Mouse (Mus musculus) kidney, postnatal 4 days (tissue): ENCODE data around the gene Ywhaq.

Experiments used
- DNase-seq, 2 experiments: peaks; one replicate each; pipeline ENCODE4 v3.0.0; 2021; ENCODE audit warnings: mixed read lengths in 2 of 2

The Ywhaq gene

GRCm38 (mm10) chr12:21417100-21418070, at the start of gene Ywhaq:
TSS of gene Ywhaq (minus strand) at chr12:21417637.
- DNase-seq: peak; percentile 98 to 99

GRCm38 (mm10) chr12:21463448-21463891, 46.0 kb upstream of the Ywhaq start:
- DNase-seq: no peak

DNA sequence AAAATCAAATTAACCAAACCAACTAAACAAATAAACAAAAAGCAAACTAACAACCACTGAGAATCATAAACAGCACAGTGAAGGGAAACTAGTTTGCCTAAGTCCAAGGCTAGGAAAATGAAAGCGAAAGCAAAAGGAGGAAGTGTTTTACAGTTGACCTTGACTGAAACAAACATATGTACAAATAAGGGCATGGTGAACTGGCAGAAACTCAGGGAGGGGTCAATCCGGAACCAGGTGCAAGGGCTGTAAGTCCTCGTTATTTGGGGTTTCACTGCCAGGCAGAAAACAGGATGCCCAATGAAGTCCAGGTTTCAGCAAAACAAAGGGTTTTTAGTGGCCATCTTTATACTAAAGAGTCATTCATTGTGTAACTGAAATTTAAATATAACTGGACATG, 45.2 kb upstream of the Ywhaq start:
- DNase-seq: no peak

DNA sequence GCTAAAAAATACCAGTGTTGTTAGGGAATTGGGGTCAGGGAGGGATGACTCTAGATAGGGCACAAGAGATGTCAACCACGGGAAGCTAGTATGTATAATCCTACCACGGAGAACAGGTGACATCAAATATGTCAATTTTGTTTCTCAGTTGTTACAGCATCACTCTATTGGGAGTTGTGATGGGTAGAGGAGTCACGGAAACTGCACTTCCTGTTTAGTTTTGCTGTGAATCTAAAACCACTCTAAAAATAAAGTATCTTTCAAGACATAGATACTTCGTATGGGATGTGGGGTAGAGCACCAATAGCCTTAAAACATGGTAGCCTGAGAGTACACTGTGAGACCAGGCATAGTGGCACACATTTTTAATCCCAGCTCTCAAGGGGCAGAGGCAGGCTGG, 42.2 kb upstream of the Ywhaq start:
- DNase-seq: no peak

DNA sequence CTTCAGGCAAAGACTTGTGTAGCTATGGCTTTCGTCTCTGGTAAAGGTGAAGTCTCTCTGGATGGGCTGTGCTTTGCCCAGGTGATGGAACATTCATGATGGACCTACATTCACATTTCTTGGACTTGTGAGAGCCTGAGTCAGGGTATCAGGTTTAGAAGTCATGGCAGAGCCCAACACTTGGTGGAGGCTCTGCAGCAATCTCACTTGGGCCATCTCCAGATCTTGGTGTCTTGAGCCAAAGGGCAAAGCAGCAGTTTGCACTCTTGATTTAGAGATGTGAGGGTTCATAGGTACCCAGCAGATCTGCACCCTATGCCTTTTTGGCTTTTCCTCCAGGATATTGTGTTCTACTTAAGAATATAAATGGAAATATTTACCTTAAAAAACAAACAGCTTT, 38.6 kb upstream of the Ywhaq start:
- DNase-seq: no peak

- no peak for DNase-seq
Measured at GRCm38 (mm10) chr12:21451752-21452151, 34.3 kb upstream of the Ywhaq start.

- no peak for DNase-seq
Measured at GRCm38 (mm10) chr12:21451351-21451750, 33.9 kb upstream of the Ywhaq start.

DNA sequence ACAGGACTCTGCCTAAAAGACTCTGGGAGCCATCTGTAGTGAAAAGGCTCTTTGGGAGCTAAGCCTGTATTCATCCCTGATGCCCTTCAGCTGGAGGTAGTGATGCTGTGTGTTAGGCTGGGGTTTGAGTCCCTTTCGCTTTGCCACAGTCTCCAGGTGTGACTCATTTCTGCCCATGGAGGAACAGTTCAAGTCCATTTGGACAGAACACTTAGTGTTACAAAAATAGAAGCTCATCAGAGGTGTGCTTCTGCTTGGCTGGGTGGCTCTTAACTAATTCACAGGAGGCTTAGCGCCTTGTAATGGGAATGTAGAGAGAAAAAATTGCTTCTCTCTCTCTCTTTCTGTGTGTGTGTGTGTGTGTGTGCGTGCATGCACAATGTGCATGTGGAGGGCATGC, 26.3 kb upstream of the Ywhaq start:
- DNase-seq: no peak

DNA sequence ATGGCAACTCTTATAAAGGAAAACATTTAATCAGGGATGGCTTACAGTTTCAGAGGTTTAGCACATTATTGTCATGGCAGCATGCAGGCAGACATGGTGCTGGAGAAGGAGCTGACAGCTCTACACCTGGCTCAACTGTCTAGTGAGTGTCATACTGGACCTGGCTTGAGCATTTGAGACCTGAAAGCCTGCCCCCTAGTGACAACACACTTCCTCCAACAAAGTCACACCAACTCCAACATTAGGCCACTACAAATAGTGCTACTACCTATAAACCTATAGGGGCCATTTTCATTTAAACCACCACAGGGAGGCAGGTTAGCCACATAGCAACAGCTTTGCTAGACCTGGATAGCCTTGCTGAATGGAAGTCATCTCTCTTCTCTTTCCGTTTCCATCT, 24.4 kb upstream of the Ywhaq start:
- DNase-seq: no peak

DNA sequence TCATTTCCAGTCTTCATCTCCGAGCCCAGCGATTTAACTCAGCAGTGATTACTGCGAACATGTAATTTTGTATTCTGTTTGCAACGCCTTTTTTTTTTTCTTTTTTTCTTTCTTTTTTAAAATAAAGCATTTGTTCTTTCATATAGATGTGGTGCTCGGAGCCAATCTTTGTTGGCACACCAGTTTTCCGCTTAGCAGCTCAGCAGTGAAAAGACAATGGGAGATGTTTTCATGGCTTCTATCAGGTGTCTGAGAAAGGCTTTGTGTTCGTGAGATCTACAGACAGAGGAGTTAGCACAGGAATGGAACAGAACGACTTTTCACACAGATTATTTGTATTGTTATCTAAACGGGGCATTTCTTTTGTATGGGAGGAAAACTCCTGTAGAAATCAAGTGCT, 22.0 kb upstream of the Ywhaq start:
- DNase-seq: no peak

- DNase-seq: peak; percentile 11 to 54
Measured at GRCm38 (mm10) chr12:21438750-21439394, 21.4 kb upstream of the Ywhaq start.

GRCm38 (mm10) chr12:21438294-21438693, 20.9 kb upstream of the Ywhaq start:
- DNase-seq: no peak

- DNase-seq: no peak
Measured at GRCm38 (mm10) chr12:21431950-21432349, 14.5 kb upstream of the Ywhaq start.

GRCm38 (mm10) chr12:21431039-21431438, 13.6 kb upstream of the Ywhaq start:
- peak; percentile 10 to 20 for DNase-seq

- no peak for DNase-seq
Measured at GRCm38 (mm10) chr12:21430140-21430539, 12.7 kb upstream of the Ywhaq start.

DNA sequence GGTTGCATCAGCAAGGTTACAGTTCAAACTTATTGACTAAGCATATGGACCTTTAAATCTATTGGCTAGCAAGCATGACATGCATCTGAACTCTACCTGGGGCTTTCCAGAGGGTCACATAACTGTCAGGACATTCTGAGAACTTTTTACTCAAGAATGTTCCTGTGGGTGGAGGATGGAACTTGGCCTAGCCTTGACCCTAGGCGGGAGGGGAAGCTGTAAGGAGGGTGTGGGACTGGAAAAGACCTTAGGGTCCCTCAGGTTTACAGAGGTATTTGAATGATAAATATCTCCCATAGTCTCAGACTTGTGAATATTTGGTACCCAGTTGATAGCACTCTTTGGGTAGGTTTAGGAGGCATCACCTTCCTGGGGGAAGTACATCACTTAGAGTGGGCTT, 11.6 kb upstream of the Ywhaq start:
- no peak for DNase-seq

DNA sequence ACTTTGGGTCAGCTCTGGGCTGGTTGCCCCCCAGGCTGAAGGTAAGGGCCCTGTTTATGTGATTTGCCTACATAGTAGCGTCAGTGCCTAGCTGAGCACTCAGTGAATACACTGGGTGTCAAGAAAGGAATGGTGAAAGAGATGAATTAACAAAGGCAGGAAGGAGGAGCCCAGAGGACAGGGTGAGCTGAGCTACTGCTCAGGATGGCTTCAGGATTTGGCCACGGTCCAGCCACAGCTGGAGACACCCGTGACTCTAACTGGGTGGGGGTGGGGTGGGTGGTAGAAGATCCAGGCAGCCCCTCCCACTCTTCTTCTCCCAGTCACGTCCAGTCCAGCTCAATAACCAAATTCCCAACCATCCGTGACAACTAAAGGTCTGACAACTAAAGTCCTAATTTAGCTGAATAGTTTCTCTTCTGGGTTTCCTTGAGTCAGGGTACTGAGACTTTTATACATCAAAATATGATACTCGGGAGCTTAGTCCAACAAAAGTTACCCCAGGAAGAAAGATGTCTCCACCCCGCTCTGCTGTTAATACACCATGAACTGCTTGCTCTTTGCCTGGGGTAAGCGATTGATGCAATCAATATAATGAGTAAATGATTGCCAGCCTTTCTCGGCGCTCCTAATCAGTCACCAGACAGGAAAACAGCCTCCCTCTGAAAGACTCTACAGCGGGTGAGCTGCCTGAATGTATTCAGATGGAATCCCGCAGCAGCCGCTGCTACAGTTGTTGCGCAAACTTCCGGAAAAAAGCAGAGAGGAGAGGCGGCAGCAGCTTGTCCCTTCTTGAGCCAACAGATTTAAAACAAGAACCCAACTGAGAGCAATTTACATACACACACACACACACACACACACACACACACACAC, 8.9 kb upstream of the Ywhaq start:
- DNase-seq: peak; percentile 76 to 88

GRCm38 (mm10) chr12:21424683-21425082, 7.2 kb upstream of the Ywhaq start:
- peak; percentile 11 to 29 for DNase-seq

GRCm38 (mm10) chr12:21418621-21419131, 1.2 kb upstream of the Ywhaq start:
- DNase-seq: peak; percentile 17 to 33

- DNase-seq: no peak
Measured at GRCm38 (mm10) chr12:21418083-21418482, 646 bp upstream of the Ywhaq start.

- peak; percentile 22 to 49 for DNase-seq
Measured at GRCm38 (mm10) chr12:21416506-21416905, 931 bp downstream of the Ywhaq start.

GRCm38 (mm10) chr12:21410620-21411019, 6.8 kb downstream of the Ywhaq start:
- DNase-seq: no peak

- no peak for DNase-seq
Measured at GRCm38 (mm10) chr12:21409651-21410050, 7.8 kb downstream of the Ywhaq start.
